Mouse (Mus musculus) heart, postnatal 0 days (tissue): ENCODE data around the gene Mt3.

ENCODE experiments used
- CTCF ChIP-seq: IDR thresholded peaks from 2 replicates; pipeline ENCODE4 v1.5.1; 2016; ENCODE audit warnings: antibody characterized with exemption, control low read depth, low read depth
- EP300 ChIP-seq: IDR thresholded peaks from 2 replicates; pipeline ENCODE4 v1.6.1; 2016; ENCODE audit warnings: antibody characterized with exemption, low read depth

GRCm38 (mm10) chr8:94136933-94137332, 15.5 kb upstream of the Mt3 start, which contains the start of gene Mt4:
- TF ChIP-seq CTCF (no peak), EP300 (no peak)
